ENCODE assay signal across 17 mouse cellular contexts in genomic region chr6:108524617-108525010, GRCm38 (mm10).
DNase-seq lines count a peak whose midpoint lies in the region; ATAC-seq and TF ChIP-seq lines count a peak whose summit lies in the region.
"Had no signal": no experiment of that assay in that cellular context is flagged by ENCODE, and none has a peak within 500 bp of the region (broad histone marks: within the 10 kb centered on the region; RNA-seq: fewer than 3 reads in every experiment).

No protein-coding gene starts in this region.

- H3K9ac ChIP-seq in kidney, embryonic 14.5 days (ENCODE audit: low read depth, low read length) = no peak overlapping the region
- H3K9ac ChIP-seq in midbrain, embryonic 11.5 days (ENCODE audit: low read length) = no peak overlapping the region
- no peak overlapping the region for H3K9ac ChIP-seq in midbrain, embryonic 15.5 days
- H3K9ac ChIP-seq: embryonic facial prominence, embryonic 12.5 days; forebrain, embryonic 15.5 days; heart, embryonic 12.5 days; hindbrain, embryonic 13.5 days had no signal

- intact Hi-C loops in gastrocnemius, adult 2 months (cut with DNase I) = no loop called here
- intact Hi-C loops in gastrocnemius, postnatal 36 days (cut with DNase I) = loop anchor here (5.0 kb wide), 1 partner anchor 37 kb away; no protein-coding TSS in a partner anchor

- no peak overlapping the region for H3K4me2 ChIP-seq in kidney, embryonic 14.5 days (replicated peaks; ENCODE audit: low read depth, low read length)
- H3K4me2 ChIP-seq in midbrain, embryonic 11.5 days = no peak overlapping the region
- no peak overlapping the region for H3K4me2 ChIP-seq in midbrain, embryonic 15.5 days
- H3K4me2 ChIP-seq: embryonic facial prominence, embryonic 12.5 days; forebrain, embryonic 15.5 days; heart, embryonic 12.5 days; hindbrain, embryonic 13.5 days had no signal

- ATAC-seq in kidney, embryonic 14.5 days (ENCODE audit: low FRiP score, low TSS enrichment) = no peak
- ATAC-seq in midbrain, embryonic 11.5 days (ENCODE audit: low FRiP score) = no peak
- ATAC-seq in midbrain, embryonic 15.5 days (replicated peaks) = no peak
- ATAC-seq: forebrain, embryonic 15.5 days had no signal

- no peak for DNase-seq in gastrocnemius, adult 2 months
- no peak for DNase-seq in gastrocnemius, postnatal 36 days
- DNase-seq in kidney, adult 2 months = peak; percentile 89
- peak; percentile 74 for DNase-seq in midbrain, embryonic 11.5 days (ENCODE audit: low spot score, missing footprints)
- DNase-seq in lung, postnatal 10 days = no peak
- DNase-seq: adrenal gland, postnatal 10 days; B cell, adult 2 months; cerebellum, adult 11-12 months; cerebellum, adult 9-10 months; gastrocnemius, postnatal 10 days; heart, postnatal 14 days had no signal

- no peak for TF ChIP-seq CTCF in gastrocnemius, adult 2 months (IDR thresholded peaks at IDR 0.05)
- no peak for TF ChIP-seq CTCF in kidney, adult 2 months (conservative IDR thresholded peaks at IDR 0.05; ENCODE audit: insufficient read depth, insufficient read length, low read depth, low read length)

- no peaks in the 10 kb centered on the region for H3K9me3 ChIP-seq in kidney, embryonic 14.5 days (ENCODE audit: control insufficient read depth, low read length)
- H3K9me3 ChIP-seq in midbrain, embryonic 11.5 days (ENCODE audit: control insufficient read depth, low read length) = no peaks in the 10 kb centered on the region
- H3K9me3 ChIP-seq in midbrain, embryonic 15.5 days = no peaks in the 10 kb centered on the region
- H3K9me3 ChIP-seq: embryonic facial prominence, embryonic 12.5 days; forebrain, embryonic 15.5 days; heart, embryonic 12.5 days; hindbrain, embryonic 13.5 days had no signal

- peaks cover 3% of the 10 kb centered on the region; the same call in 1 of the 2 replicates for H3K36me3 ChIP-seq in kidney, adult 2 months (ENCODE audit: control insufficient read depth, insufficient read depth, low read length)
- H3K36me3 ChIP-seq in kidney, embryonic 14.5 days (ENCODE audit: control insufficient read depth, insufficient read depth, low read length) = peaks cover 11% of the 10 kb centered on the region; the same call in 1 of the 2 replicates
- no peaks in the 10 kb centered on the region for H3K36me3 ChIP-seq in midbrain, embryonic 11.5 days (ENCODE audit: control insufficient read depth, insufficient read depth, low read length)
- no peaks in the 10 kb centered on the region for H3K36me3 ChIP-seq in midbrain, embryonic 15.5 days (replicated peaks)
- H3K36me3 ChIP-seq: forebrain, embryonic 15.5 days had no signal

- H3K27me3 ChIP-seq in kidney, adult 2 months (replicated peaks; ENCODE audit: control insufficient read depth, insufficient read depth, low read length) = no peaks in the 10 kb centered on the region
- no peaks in the 10 kb centered on the region for H3K27me3 ChIP-seq in kidney, embryonic 14.5 days (ENCODE audit: control insufficient read depth, insufficient read depth, low read length)
- no peaks in the 10 kb centered on the region for H3K27me3 ChIP-seq in midbrain, embryonic 11.5 days (ENCODE audit: control insufficient read depth, insufficient read depth, low read length)
- H3K27me3 ChIP-seq in midbrain, embryonic 15.5 days (replicated peaks) = no peaks in the 10 kb centered on the region
- H3K27me3 ChIP-seq: embryonic facial prominence, embryonic 12.5 days; forebrain, embryonic 15.5 days; heart, embryonic 12.5 days; hindbrain, embryonic 13.5 days had no signal

- TF ChIP-seq POLR2A in kidney, adult 2 months (IDR thresholded peaks at IDR 0.05; ENCODE audit: low read depth, low read length) = no peak

- H3K4me3 ChIP-seq in gastrocnemius, adult 2 months = no peak overlapping the region
- no peak overlapping the region for H3K4me3 ChIP-seq in kidney, adult 2 months (ENCODE audit: insufficient read depth, low read depth, low read length)
- H3K4me3 ChIP-seq in kidney, embryonic 14.5 days (ENCODE audit: low read length) = no peak overlapping the region
- no peak overlapping the region for H3K4me3 ChIP-seq in midbrain, embryonic 11.5 days (ENCODE audit: low read depth, low read length)
- H3K4me3 ChIP-seq in midbrain, embryonic 15.5 days = no peak overlapping the region
- H3K4me3 ChIP-seq: embryonic facial prominence, embryonic 12.5 days; forebrain, embryonic 15.5 days; heart, embryonic 12.5 days; hindbrain, embryonic 13.5 days had no signal

- peaks cover 20% of the 10 kb centered on the region for H3K4me1 ChIP-seq in kidney, adult 2 months (ENCODE audit: control insufficient read depth, insufficient read depth, low read length)
- H3K4me1 ChIP-seq in kidney, embryonic 14.5 days (ENCODE audit: control insufficient read depth, insufficient read depth, low read length) = no peaks in the 10 kb centered on the region
- no peaks in the 10 kb centered on the region for H3K4me1 ChIP-seq in midbrain, embryonic 11.5 days (ENCODE audit: control insufficient read depth, insufficient read depth, low read length)
- no peaks in the 10 kb centered on the region for H3K4me1 ChIP-seq in midbrain, embryonic 15.5 days
- H3K4me1 ChIP-seq: embryonic facial prominence, embryonic 12.5 days; forebrain, embryonic 15.5 days; hindbrain, embryonic 13.5 days had no signal

- 70% methylated on average over 10 of the region's 10 CpGs for WGBS in kidney, adult 2 months
- WGBS in kidney, embryonic 14.5 days = 85% methylated on average over 10 of the region's 10 CpGs
- 92% methylated on average over 10 of the region's 10 CpGs for WGBS in midbrain, embryonic 11.5 days
- WGBS in midbrain, embryonic 15.5 days = 92% methylated on average over 10 of the region's 10 CpGs

- H3K27ac ChIP-seq in gastrocnemius, adult 2 months = peak overlapping the region; percentile 62
- H3K27ac ChIP-seq in kidney, adult 2 months (ENCODE audit: insufficient read depth, low read depth, low read length) = peak overlapping the region; percentile 75
- H3K27ac ChIP-seq in kidney, embryonic 14.5 days (ENCODE audit: low read depth, low read length) = no peak overlapping the region
- no peak overlapping the region for H3K27ac ChIP-seq in midbrain, embryonic 11.5 days (ENCODE audit: low read depth, low read length)
- no peak overlapping the region for H3K27ac ChIP-seq in midbrain, embryonic 15.5 days
- H3K27ac ChIP-seq: embryonic facial prominence, embryonic 12.5 days; forebrain, embryonic 15.5 days; hindbrain, embryonic 13.5 days had no signal

Comparison
In these comparisons a context has a peak if more than half of its experiments do, and no peak if none do; other contexts are left out.
1. H3K27ac ChIP-seq: peak in gastrocnemius, adult 2 months (single experiment) and kidney, adult 2 months (single experiment); none in kidney, embryonic 14.5 days (single experiment), midbrain, embryonic 11.5 days (single experiment) and midbrain, embryonic 15.5 days (single experiment).
2. DNase-seq: peak in kidney, adult 2 months (single experiment) and midbrain, embryonic 11.5 days (single experiment); none in gastrocnemius, adult 2 months (single experiment), gastrocnemius, postnatal 36 days (0 of 2) and lung, postnatal 10 days (single experiment).